Mouse (Mus musculus) spleen, adult 2 months (tissue): ENCODE measurements around the gene Samd13.

Experiments
- CTCF ChIP-seq: fragments of 200-500 bp; IDR thresholded peaks from 2 replicates; pipeline ENCODE4 v1.5.1; 2011; ENCODE audit warnings: mild to moderate bottlenecking, inconsistent platforms; ENCODE audit not compliant: insufficient read depth, insufficient read length, insufficient replicate concordance; ENCODE audit errors: extremely low read depth
- POLR2A ChIP-seq: fragments of 200-500 bp; IDR thresholded peaks from 2 replicates; pipeline ENCODE4 v1.6.1; 2011; ENCODE audit warnings: low read depth, low read length, inconsistent platforms

DNA sequence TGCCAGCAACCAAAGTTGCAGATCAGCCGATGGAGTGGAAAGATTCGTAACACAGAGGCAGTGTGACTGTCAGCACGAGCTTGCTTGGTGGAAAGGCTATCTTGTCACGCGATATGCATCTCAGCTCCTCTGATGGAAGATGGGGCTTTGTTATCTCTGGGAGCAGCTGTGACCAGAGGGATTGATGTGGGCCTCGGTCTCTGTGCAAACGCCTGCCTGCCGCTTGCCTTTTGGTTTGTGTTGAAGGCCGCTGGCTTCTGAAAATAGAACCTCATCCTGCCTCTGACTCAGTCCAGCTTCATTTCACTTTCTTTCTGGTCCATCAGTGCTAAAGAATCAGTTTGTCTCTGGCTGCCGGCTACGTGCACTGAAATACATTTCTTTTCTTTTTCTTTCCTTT is 13.6 kb upstream of the Samd13 start:
- TF ChIP-seq POLR2A (no peak), CTCF (no peak)
